Mouse (Mus musculus): ENCODE data around the gene Maff.
A peak's percentile ranks its signal among the peaks of the same experiment; 100 is the strongest.

The Maff gene

GRCm38 (mm10) chr15:79399231-79400052, 53.0 kb downstream of the Maff start:
- DNase-seq: no peak

- no peak for DNase-seq
Observed at GRCm38 (mm10) chr15:79400134-79400974, 53.9 kb downstream of the Maff start.

- no peak for DNase-seq
Observed at GRCm38 (mm10) chr15:79400975-79401365, 54.5 kb downstream of the Maff start.

GRCm38 (mm10) chr15:79402176-79402575, 55.8 kb downstream of the Maff start:
- no peak for DNase-seq

- peak; percentile 83 for DNase-seq
Observed at GRCm38 (mm10) chr15:79402836-79403762, 56.7 kb downstream of the Maff start, which contains the start of gene Tmem184b. TSS of gene Tmem184b (minus strand) at chr15:79403569.

- no peak for DNase-seq
Observed at GRCm38 (mm10) chr15:79403763-79404210, 57.4 kb downstream of the Maff start.

GRCm38 (mm10) chr15:79404277-79404676, 57.9 kb downstream of the Maff start:
- DNase-seq: no peak

- DNase-seq: no peak
Observed at GRCm38 (mm10) chr15:79406564-79406963, 60.1 kb downstream of the Maff start.
